Mouse (Mus musculus): ENCODE measurements around the gene Gpr179.
"Not testable (repeated sequence)": the region's sequence is repeated elsewhere in the genome, so short reads cannot be mapped to it uniquely, and the experiment has no call there.

Gpr179 gene

GRCm38 (mm10) chr11:97328148-97328547, 23.7 kb downstream of the Gpr179 start:
- in situ Hi-C loops (cut with MboI, MseI): no loop called here

GRCm38 (mm10) chr11:97325224-97325623, 26.7 kb downstream of the Gpr179 start:
- in situ Hi-C loops (cut with MboI, MseI): no loop called here

DNA sequence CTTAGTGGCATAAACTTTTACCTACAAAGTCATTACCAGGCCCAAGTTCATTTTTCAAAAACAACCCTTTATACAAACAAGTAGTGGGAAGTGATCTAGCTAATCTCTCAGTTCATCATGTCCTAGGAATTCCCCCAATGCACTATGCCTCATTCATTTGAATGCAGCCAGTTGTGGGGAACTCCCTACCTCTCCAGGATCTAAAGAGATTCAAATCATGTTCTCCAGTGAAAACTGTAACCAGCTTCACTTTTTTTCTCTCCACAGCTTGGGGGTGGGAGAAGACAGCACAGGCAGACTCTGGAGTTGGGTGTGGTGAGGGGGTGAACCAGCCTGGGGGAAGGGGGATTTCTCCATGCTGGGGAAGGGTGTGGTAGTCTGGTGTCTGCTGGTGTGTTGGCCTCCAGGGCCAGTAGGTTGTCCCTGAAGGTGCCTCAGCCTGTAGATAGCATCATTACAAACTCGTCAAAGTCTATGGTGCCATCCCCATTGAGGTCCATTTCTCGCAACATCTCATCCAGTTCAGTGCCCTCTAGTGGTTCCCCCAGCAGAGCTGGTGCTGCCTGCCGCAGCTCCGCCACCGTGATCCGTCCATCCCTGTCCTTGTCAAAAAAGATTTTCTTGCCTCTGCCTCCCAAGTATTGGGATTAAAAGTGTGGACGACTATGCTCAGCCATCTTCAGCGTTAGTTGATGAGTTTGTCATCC, 29.8 kb downstream of the Gpr179 start:
- in situ Hi-C loops (cut with MboI, MseI): not testable (repeated sequence)

DNA sequence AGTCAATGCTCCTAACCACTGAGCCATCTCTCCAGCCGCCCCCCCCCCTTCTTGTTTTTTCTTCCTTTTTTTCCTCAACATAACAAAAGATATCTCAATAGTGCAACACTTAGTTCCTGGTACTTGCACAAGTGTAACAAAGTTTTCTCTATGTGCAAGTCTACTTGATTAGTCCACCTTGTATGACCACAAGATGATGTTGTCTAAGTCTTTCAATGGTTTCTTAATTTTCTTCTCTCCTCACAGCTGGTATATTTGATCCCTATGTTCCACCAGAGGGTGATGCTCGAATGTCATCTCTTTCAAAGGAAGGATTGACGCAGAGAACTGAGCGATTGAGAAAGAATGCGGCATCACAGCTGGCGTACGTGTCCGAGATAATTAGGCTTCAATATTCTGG, 30.7 kb downstream of the Gpr179 start:
- in situ Hi-C loops (cut with MboI, MseI): no loop called here

DNA sequence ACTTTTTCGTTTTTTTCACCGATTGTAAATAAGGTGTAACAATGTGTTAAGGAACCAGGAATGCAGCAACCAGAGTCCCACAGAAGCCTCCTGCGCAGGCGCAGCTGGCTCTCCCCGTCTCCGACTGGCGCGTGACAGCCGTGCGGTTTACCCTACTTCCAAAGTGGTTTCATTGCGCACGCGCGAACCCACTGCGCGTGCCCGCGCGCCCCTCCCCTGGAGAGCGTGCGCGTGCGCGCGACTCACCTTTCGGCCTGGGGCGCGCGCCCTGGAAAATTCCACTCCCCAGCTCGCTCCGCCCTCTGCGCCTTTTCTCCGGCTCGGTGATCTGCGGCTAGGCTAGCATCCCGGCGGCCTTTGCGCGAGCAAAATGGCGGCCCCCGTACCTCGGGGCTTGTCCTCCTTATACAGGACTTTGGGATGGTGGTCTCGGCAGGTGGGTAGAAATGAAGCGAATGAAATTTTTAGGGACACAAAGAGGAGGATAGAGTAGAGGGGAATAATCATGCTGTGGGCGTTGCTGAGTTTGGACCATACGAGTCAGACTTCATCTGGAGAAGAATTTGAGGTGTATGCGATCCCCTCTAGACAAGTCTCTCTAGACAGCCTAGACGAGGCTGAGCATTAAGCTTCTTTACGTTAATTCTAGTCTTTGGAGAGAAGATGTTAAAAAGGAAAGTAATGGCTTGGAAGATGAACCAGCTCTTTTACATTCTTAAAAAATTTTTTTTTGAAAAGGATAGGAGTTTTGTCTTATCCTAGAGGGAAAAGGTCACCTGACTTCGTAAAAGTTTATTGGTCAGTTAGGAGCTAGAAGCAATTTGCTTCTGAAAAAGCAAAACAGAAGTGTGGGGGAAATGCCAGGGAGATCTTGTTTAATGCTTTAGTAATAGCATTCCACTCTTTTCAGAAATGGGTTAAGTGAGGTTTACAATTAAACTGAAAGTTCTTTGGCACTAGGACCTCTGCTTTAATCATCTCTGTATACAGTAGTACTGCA, 36.1 kb downstream of the Gpr179 start, which contains the start of gene Mrpl45:
Gene Mrpl45, plus strand, starts transcription at position 213 of the 1,000 bp plus-strand sequence.
- in situ Hi-C loops (cut with MboI, MseI): loop anchor here in 1 of 2 experiments (5.0 kb wide), 1 partner anchor 39 kb away; no protein-coding TSS in a partner anchor

DNA sequence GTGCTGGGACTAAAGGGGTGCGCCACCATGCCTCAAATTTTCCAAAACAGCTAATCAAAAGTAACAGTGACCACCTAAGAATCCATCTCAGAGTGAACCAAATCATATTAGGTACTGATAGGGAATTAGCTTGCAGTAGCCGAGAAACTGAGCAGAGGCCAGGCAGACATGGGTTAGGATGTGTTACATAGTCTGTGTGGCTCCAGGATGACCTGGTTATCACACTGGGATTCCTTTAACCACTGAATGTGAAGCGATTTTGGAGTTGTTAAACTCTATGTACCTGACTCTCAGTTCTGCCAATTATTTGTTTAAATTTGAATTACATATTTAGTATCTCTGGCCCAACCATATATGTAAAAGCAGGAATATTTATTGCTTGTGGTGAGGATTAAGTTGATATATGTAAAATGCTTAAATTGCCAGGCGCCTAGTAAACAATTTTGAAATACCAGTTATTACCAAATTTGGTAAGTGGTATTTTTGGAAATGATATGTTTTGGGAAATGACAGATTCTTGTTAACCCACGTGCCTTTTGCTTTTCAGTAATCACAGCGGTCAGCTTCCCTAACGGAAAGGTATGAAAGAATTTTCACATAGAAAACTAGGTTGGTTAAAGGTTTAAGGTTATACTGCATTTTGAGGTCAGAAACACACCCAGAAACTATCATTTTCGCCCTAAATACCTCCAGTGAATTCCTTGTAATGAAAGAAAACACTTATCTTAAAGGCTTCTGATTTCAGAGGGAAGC, 37.0 kb downstream of the Gpr179 start:
- in situ Hi-C loops (cut with MboI, MseI): loop anchor here (5.0 kb wide), 1 partner anchor 38 kb away; no protein-coding TSS in a partner anchor

- in situ Hi-C loops (cut with MboI, MseI): loop anchor here in 1 of 2 experiments (5.0 kb wide), 1 partner anchor 37 kb away; no protein-coding TSS in a partner anchor
These were observed 37.8 kb downstream of the Gpr179 start for GRCm38 (mm10) chr11:97314110-97314509.

GRCm38 (mm10) chr11:97312871-97313270, 39.0 kb downstream of the Gpr179 start:
- in situ Hi-C loops (cut with MboI, MseI): loop anchor here in 1 of 2 experiments (5.0 kb wide), 1 partner anchor 36 kb away; no protein-coding TSS in a partner anchor

GRCm38 (mm10) chr11:97310895-97311631, 40.8 kb downstream of the Gpr179 start:
- in situ Hi-C loops (cut with MboI, MseI): loop anchor here in 1 of 2 experiments (5.0 kb wide), 1 partner anchor 34 kb away; no protein-coding TSS in a partner anchor

DNA sequence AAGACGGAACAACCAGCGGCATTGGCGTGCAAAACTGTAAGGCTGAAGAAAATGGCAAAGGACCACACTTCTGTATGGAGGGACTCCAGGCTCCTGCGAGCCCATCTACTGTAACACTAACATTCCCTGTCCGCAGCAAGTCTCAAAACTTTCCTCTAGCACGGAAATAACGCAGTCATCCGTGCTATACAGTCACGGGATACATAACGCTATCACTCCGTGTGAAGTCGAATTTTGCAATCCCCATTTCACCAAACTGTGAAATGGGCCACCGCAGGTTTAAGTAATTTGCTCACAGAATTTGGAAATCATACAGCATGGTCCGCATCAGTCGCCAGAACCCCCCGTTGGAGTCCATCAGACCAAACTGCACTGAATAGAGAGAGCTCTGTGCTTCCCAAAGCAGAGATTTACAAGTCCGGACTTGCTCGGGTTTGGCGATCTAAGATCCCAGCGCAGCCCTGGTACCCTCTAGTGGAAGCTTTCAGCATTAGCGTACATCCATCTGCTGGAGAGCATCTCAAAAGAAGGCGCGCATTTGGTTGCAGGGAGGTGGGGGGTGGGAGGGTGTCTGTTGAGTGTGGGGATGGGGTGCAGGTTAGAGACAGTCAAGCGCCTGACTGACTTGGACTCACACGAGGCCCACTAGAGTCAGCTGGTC, 41.8 kb downstream of the Gpr179 start:
- in situ Hi-C loops (cut with MboI, MseI): loop anchor here in 1 of 2 experiments (5.0 kb wide), 1 partner anchor 33 kb away; no protein-coding TSS in a partner anchor

DNA sequence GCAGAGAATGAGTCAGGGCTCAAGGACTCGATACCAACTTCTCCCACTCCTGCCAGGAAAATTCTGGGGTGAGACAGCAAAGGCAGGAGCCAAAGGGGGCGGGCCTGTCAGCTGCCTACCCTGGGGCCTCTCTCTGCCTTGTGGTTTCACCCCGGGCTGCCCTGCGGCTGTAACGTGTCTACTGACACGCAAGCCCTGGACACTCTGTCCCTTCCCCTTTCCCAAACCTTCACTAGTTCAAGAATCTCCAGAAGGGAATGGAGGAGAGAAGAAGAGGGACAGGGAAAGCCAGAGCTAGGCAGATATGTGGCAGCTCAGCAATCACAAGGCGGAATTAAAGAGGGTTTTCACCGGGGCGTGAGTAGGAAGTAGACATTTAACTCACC, 42.4 kb downstream of the Gpr179 start:
- in situ Hi-C loops (cut with MboI, MseI): no loop called here

GRCm38 (mm10) chr11:97308806-97309450, 42.9 kb downstream of the Gpr179 start:
- in situ Hi-C loops (cut with MboI, MseI): no loop called here

- in situ Hi-C loops (cut with MboI, MseI): no loop called here
These were observed 44.4 kb downstream of the Gpr179 start for GRCm38 (mm10) chr11:97307294-97308069.

DNA sequence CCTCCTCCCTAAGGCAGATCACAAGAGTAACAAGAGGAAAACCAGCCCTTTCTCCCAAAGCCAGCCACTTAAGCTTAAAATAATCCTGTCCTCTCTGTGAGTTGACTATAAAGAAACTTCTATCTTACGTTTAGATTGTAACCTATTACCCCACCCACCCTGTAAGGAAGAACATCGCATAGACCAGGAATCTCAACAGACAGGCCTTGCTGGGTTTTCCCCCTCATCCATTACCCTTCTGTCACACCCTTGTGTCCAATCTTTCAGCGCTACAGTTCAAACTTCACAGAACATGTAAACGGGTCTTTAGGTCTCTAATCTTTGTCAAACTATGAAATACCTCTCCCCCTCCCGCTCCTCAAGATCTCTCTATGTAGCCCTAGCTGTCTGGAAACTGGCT, 47.2 kb downstream of the Gpr179 start:
- in situ Hi-C loops (cut with MboI, MseI): no loop called here

DNA sequence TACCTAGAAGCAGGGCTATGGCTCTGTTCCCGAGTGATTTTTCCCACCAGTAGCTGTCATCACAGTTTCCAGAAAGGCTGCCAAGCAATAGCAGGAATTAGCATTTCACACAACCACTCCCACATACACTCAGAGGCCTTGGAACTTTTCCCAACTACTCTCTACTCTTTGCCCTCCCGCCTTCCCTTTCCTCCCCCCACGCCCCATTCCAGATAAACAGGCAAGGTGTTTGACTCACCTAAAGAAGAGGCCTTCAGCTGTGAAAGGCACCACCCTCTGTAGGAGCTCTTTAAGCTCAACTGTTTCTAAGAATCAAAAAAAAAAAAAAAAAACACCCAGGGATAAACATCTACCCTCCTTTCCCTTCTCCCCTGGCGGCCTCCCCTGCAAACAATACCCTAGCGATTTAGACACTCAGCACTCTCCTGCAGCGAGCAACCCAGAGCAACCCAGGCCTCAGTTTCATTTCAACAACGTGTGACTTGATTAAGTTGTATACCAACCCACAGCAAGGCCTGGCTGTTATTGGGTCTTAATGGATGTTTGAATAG, 49.6 kb downstream of the Gpr179 start:
- in situ Hi-C loops (cut with MboI, MseI): no loop called here

GRCm38 (mm10) chr11:97301406-97301805, 50.5 kb downstream of the Gpr179 start:
- in situ Hi-C loops (cut with MboI, MseI): no loop called here

GRCm38 (mm10) chr11:97299939-97300338, 51.9 kb downstream of the Gpr179 start:
- in situ Hi-C loops (cut with MboI, MseI): no loop called here

- in situ Hi-C loops (cut with MboI, MseI): no loop called here
These were observed 55.3 kb downstream of the Gpr179 start for GRCm38 (mm10) chr11:97296542-97296941.

Data from T-helper 17 cell (primary cell).